In the genomic region with DNA sequence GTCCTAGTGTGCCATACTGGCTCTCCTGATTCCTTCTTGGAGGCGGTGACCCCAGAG, we compare ENCODE assay signal across 8 mouse cellular contexts. TPM values are rescaled to one million over a fixed set of nuclear protein-coding genes. Genes with fewer than 3 reads are reported as not detected.
A peak's percentile ranks its signal among the peaks of the same experiment; 100 is the strongest.
DNase-seq lines count a peak whose midpoint lies in the region; ATAC-seq lines count a peak whose summit lies in the region.

Cdipt (plus strand) TSS at position 22 of the 57 bp plus-strand sequence.

- 4% methylated on average over 1 of the region's 1 CpGs for WGBS in heart, embryonic 10.5 days
- WGBS in midbrain, embryonic 16.5 days: 5% methylated on average over 1 of the region's 1 CpGs

- H3K4me1 ChIP-seq in heart, embryonic 10.5 days: peaks cover 16% of the 10 kb centered on the region
- H3K4me1 ChIP-seq in midbrain, embryonic 16.5 days (ENCODE audit: control insufficient read depth, insufficient read depth, low read length): peaks cover 10% of the 10 kb centered on the region

- no peaks in the 10 kb centered on the region for H3K9me3 ChIP-seq in heart, embryonic 10.5 days
- H3K9me3 ChIP-seq in midbrain, embryonic 16.5 days (replicated peaks; ENCODE audit: control insufficient read depth, low read length, poor library complexity, severe bottlenecking): no peaks in the 10 kb centered on the region

- no peaks in the 10 kb centered on the region for H3K27me3 ChIP-seq in heart, embryonic 10.5 days (ENCODE audit: insufficient read depth, poor library complexity, severe bottlenecking)
- no peaks in the 10 kb centered on the region for H3K27me3 ChIP-seq in midbrain, embryonic 16.5 days (ENCODE audit: control insufficient read depth, insufficient read depth, low read depth, low read length)

- no peak for ATAC-seq in common myeloid progenitor, adult 5-6 weeks (replicated peaks; ENCODE audit: low read depth, poor library complexity, severe bottlenecking)
- no peak for ATAC-seq in midbrain, embryonic 16.5 days

- no peak for DNase-seq in left cerebral cortex, adult 18-20 months (ENCODE audit: low spot score in 2 of 2)
- DNase-seq in left cerebral cortex, adult 11 months (ENCODE audit: low spot score): no peak
- DNase-seq in heart, embryonic 10.5 days (ENCODE audit: low spot score): no peak
- DNase-seq in layer of hippocampus, postnatal 36 days: no peak
- DNase-seq in embryo, embryonic 10.5 days (ENCODE audit: low spot score): no peak
- no peak for DNase-seq in MN1 (ENCODE audit: low spot score)

- peak within 1 kb of the TSS; percentile 83 for H3K4me2 ChIP-seq in midbrain, embryonic 16.5 days (ENCODE audit: low read length)

- H3K4me3 ChIP-seq in heart, embryonic 10.5 days: peak within 1 kb of the TSS; percentile 91
- peak within 1 kb of the TSS; percentile 76 for H3K4me3 ChIP-seq in midbrain, embryonic 16.5 days (ENCODE audit: low read depth, low read length)

- peaks cover 30% of the 10 kb centered on the region for H3K36me3 ChIP-seq in heart, embryonic 10.5 days
- H3K36me3 ChIP-seq in midbrain, embryonic 16.5 days (ENCODE audit: control insufficient read depth, insufficient read depth, low read length): peaks cover 22% of the 10 kb centered on the region

- H3K9ac ChIP-seq in midbrain, embryonic 16.5 days (ENCODE audit: low read depth, low read length): peak within 1 kb of the TSS; percentile 95

- H3K27ac ChIP-seq in heart, embryonic 10.5 days: peak within 1 kb of the TSS; percentile 96
- peak within 1 kb of the TSS; percentile 96 for H3K27ac ChIP-seq in midbrain, embryonic 16.5 days (ENCODE audit: low read length)

RNA-seq across cellular contexts. Expression of gene Cdipt, which starts in this region (rescaled TPM):
- 100 to 1,000 TPM; 171 to 180 TPM for total RNA-seq in left cerebral cortex, adult 18-20 months (2021)
- 33.7 and 60.5 TPM in 2 replicates for total RNA-seq in common myeloid progenitor, adult 5-6 weeks (2017)
- 87.4 and 89.3 TPM in 2 replicates for polyA plus RNA-seq in heart, embryonic 10.5 days (2016; fragmentation: Nextera tagmentation; extraction: Ambion mirVana)
- total RNA-seq in layer of hippocampus, postnatal 36 days (2021): 100 to 1,000 TPM; 159 to 164 TPM
- 132 and 141 TPM in 2 replicates for polyA plus RNA-seq in midbrain, embryonic 16.5 days (2015; fragmentation: Nextera tagmentation; extraction: Ambion mirVana)
